Mouse (Mus musculus): ENCODE results near the gene Cyyr1. TPM values are rescaled to one million over a fixed set of nuclear protein-coding genes. Genes with fewer than 3 reads are reported as not detected.
"Not testable (repeated sequence)": the region's sequence is repeated elsewhere in the genome, so short reads cannot be mapped to it uniquely, and the experiment has no call there.

Cyyr1 gene
- 4.0 and 4.1 TPM in 2 replicates for polyA plus RNA-seq (2016; fragmentation: Nextera tagmentation; extraction: Ambion mirVana)

GRCm38 (mm10) chr16:85553297-85553696, at the start of gene Cyyr1:
Gene Cyyr1, minus strand, starts transcription at chr16:85553397.
- not testable (repeated sequence) for DNase-seq (ENCODE audit: low spot score); H3K27me3 ChIP-seq (replicated peaks; ENCODE audit: low read depth, poor library complexity, severe bottlenecking); H3K9me3 ChIP-seq; H3K27ac ChIP-seq (replicated peaks); H3K4me3 ChIP-seq; H3K36me3 ChIP-seq (replicated peaks)
- WGBS: 85% methylated on average over 13 of the region's 13 CpGs
- peaks cover 15% of the 10 kb centered on the region for H3K4me1 ChIP-seq

DNA sequence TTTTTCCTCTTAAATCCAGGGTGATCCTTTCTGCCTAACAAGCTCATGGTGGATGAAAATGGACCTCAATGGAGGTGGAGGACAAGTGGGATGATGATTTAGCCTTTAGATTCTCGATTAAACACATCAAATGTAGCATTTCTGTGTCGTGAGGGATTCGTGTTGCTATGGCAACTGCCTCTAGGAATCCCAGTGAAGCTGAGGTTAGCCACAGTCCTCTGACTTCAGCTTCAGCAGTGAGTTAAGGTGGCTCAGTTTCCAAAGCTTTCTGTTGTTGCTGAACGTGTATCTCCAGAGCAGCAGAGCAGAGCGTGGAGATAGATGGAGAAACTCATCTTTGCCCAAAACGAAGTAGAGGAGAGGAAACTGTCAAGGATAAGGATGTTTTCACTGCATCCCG, 35.6 kb upstream of the Cyyr1 start:
- DNase-seq (ENCODE audit: low spot score): no peak
- Histone ChIP-seq H3K9me3 (no peaks in the 10 kb centered on the region), H3K27ac (replicated peaks) (no peak overlapping the region), H3K4me1 (no peaks in the 10 kb centered on the region), H3K36me3 (replicated peaks) (no peaks in the 10 kb centered on the region), H3K27me3 (replicated peaks; ENCODE audit: low read depth, poor library complexity, severe bottlenecking) (no peaks in the 10 kb centered on the region), H3K4me3 (no peak overlapping the region)
- WGBS: 82% methylated on average over 7 of the region's 7 CpGs

- DNase-seq (ENCODE audit: low spot score): no peak
- WGBS: 93% methylated on average over 4 of the region's 4 CpGs
- Histone ChIP-seq H3K4me1 (no peaks in the 10 kb centered on the region), H3K27me3 (replicated peaks; ENCODE audit: low read depth, poor library complexity, severe bottlenecking) (no peaks in the 10 kb centered on the region), H3K36me3 (replicated peaks) (no peaks in the 10 kb centered on the region), H3K27ac (replicated peaks) (no peak overlapping the region), H3K9me3 (no peaks in the 10 kb centered on the region), H3K4me3 (no peak overlapping the region)
These were observed 34.5 kb upstream of the Cyyr1 start for GRCm38 (mm10) chr16:85587573-85588226.

GRCm38 (mm10) chr16:85566474-85566873, 13.3 kb upstream of the Cyyr1 start:
- DNase-seq (ENCODE audit: low spot score): no peak
- Histone ChIP-seq H3K27ac (replicated peaks) (no peak overlapping the region), H3K36me3 (replicated peaks) (no peaks in the 10 kb centered on the region), H3K9me3 (no peaks in the 10 kb centered on the region), H3K4me3 (no peak overlapping the region), H3K4me1 (no peaks in the 10 kb centered on the region), H3K27me3 (replicated peaks; ENCODE audit: low read depth, poor library complexity, severe bottlenecking) (no peaks in the 10 kb centered on the region)
- 74% methylated on average over 5 of the region's 5 CpGs for WGBS

DNA sequence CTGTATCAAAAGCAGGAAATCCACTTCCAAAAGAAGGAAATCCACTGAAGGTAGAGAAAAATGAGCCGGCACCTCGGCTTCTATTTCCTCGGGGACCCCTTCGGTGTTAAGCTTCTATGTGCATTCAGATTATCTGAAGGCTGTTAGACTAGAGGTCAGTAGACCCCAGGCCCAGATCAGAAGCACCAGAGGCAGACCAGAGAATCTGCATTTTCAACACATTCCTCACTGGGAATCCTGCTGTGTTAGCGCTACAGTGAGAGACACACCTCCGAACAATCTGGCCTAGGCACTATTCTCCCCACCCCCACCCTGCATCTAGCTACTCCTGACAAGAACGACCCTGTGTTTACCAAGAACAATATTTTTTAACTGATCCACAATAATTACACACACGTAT, 641 bp upstream of the Cyyr1 start:
- WGBS: 47% methylated on average over 8 of the region's 8 CpGs
- Histone ChIP-seq H3K9me3 (no peaks in the 10 kb centered on the region), H3K27me3 (replicated peaks; ENCODE audit: low read depth, poor library complexity, severe bottlenecking) (no peaks in the 10 kb centered on the region), H3K27ac (replicated peaks) (no peak overlapping the region), H3K36me3 (replicated peaks) (no peaks in the 10 kb centered on the region), H3K4me1 (peaks cover 14% of the 10 kb centered on the region), H3K4me3 (no peak overlapping the region)
- DNase-seq (ENCODE audit: low spot score): no peak

DNA sequence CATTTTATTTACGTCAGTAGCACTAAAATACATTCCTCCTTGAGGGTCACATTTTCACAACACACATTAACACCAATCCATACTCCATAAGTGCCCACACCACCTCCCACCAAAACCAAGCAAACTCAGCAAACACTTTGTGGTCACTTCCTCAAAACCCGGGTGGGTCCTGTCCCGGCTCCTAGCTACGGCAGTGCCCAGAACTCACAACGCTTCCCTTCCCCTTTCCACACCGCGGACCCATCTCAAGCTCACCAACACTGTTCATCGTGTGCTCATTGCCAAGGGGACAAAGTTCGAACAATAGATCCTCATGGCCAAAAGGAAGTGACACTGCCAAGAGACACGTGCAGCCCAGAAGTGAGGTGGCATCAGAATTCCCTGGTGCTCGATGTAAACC, 1.2 kb downstream of the Cyyr1 start:
- H3K9me3 ChIP-seq; H3K27ac ChIP-seq (replicated peaks); H3K4me3 ChIP-seq; H3K36me3 ChIP-seq (replicated peaks); H3K27me3 ChIP-seq (replicated peaks; ENCODE audit: low read depth, poor library complexity, severe bottlenecking); DNase-seq (ENCODE audit: low spot score): not testable (repeated sequence)
- peaks cover 15% of the 10 kb centered on the region for H3K4me1 ChIP-seq
- WGBS: 92% methylated on average over 1 of the region's 11 CpGs

GRCm38 (mm10) chr16:85549971-85550567, 3.1 kb downstream of the Cyyr1 start:
- DNase-seq (ENCODE audit: low spot score): peak; percentile 59
- Histone ChIP-seq H3K27me3 (replicated peaks; ENCODE audit: low read depth, poor library complexity, severe bottlenecking) (no peaks in the 10 kb centered on the region), H3K27ac (replicated peaks) (peak overlapping the region; percentile 87), H3K36me3 (replicated peaks) (no peaks in the 10 kb centered on the region), H3K4me3 (peak overlapping the region; percentile 65), H3K9me3 (no peaks in the 10 kb centered on the region), H3K4me1 (peaks cover 15% of the 10 kb centered on the region)
- WGBS: 1% methylated on average over 25 of the region's 25 CpGs

GRCm38 (mm10) chr16:85546519-85546918, 6.7 kb downstream of the Cyyr1 start:
- H3K4me1 ChIP-seq: peaks cover 15% of the 10 kb centered on the region
- no peaks in the 10 kb centered on the region for H3K27me3 ChIP-seq (replicated peaks; ENCODE audit: low read depth, poor library complexity, severe bottlenecking)
- H3K27ac ChIP-seq (replicated peaks): no peak overlapping the region
- H3K9me3 ChIP-seq: no peaks in the 10 kb centered on the region
- H3K4me3 ChIP-seq: no peak overlapping the region
- H3K36me3 ChIP-seq (replicated peaks): no peaks in the 10 kb centered on the region
- 72% methylated on average over 6 of the region's 6 CpGs for whole genome bisulfite sequencing
- no peak for DNase-seq (ENCODE audit: low spot score)

DNA sequence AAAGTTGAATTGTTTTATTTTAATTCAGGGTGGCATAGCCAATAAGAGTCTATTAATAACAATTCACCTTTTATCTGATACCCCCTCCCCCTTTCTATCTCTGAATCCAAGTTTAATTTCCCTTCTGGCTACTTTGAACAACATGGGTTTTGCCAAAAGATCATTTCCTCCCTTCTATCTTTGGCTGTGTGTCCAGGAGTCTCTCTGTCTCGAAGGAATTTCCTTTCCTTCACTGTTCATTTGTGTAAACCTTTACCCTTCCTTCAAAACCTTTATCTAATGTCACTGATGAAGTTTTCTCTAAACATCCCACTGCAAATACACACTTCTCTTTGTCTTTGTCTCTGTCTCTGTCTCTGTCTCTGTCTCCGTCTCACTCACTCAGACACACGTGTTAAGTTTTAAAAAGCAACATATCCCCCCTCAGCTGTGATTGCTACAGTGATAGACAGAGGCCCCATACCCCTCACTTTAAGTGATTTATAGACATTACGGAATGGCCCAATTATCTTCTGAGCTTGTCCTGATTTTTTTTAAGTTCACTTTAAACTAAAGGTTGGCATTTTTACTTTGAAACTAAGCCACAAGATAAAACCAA, 11.4 kb downstream of the Cyyr1 start:
- H3K36me3 ChIP-seq (replicated peaks): no peaks in the 10 kb centered on the region
- whole genome bisulfite sequencing: 71% methylated on average over 4 of the region's 4 CpGs
- H3K27ac ChIP-seq (replicated peaks): no peak overlapping the region
- no peaks in the 10 kb centered on the region for H3K27me3 ChIP-seq (replicated peaks; ENCODE audit: low read depth, poor library complexity, severe bottlenecking)
- no peak overlapping the region for H3K4me3 ChIP-seq
- no peaks in the 10 kb centered on the region for H3K9me3 ChIP-seq
- DNase-seq (ENCODE audit: low spot score): no peak
- 0 out of 2 replicates have a peak, but pooled peaks cover 4% of the 10 kb centered on the region for H3K4me1 ChIP-seq

- 0 out of 2 replicates have a peak, but pooled peaks cover 4% of the 10 kb centered on the region for H3K4me1 ChIP-seq
- DNase-seq (ENCODE audit: low spot score): no peak
- H3K4me3 ChIP-seq: no peak overlapping the region
- H3K27me3 ChIP-seq (replicated peaks; ENCODE audit: low read depth, poor library complexity, severe bottlenecking): no peaks in the 10 kb centered on the region
- H3K27ac ChIP-seq (replicated peaks): no peak overlapping the region
- H3K36me3 ChIP-seq (replicated peaks): no peaks in the 10 kb centered on the region
- 93% methylated on average over 6 of the region's 6 CpGs for WGBS
- no peaks in the 10 kb centered on the region for H3K9me3 ChIP-seq
These were observed 12.2 kb downstream of the Cyyr1 start for GRCm38 (mm10) chr16:85541023-85541422.

- 73% methylated on average over 5 of the region's 5 CpGs for WGBS
- 0 out of 2 replicates have a peak, but pooled peaks cover 4% of the 10 kb centered on the region for H3K4me1 ChIP-seq
- no peaks in the 10 kb centered on the region for H3K36me3 ChIP-seq (replicated peaks)
- DNase-seq (ENCODE audit: low spot score): no peak
- no peaks in the 10 kb centered on the region for H3K9me3 ChIP-seq
- H3K4me3 ChIP-seq: no peak overlapping the region
- H3K27me3 ChIP-seq (replicated peaks; ENCODE audit: low read depth, poor library complexity, severe bottlenecking): no peaks in the 10 kb centered on the region
- H3K27ac ChIP-seq (replicated peaks): no peak overlapping the region
These were observed 14.8 kb downstream of the Cyyr1 start for GRCm38 (mm10) chr16:85538367-85538766.

GRCm38 (mm10) chr16:85536075-85536474, 17.1 kb downstream of the Cyyr1 start:
- DNase-seq (ENCODE audit: low spot score): no peak
- WGBS: 89% methylated on average over 8 of the region's 8 CpGs
- no peaks in the 10 kb centered on the region for H3K36me3 ChIP-seq (replicated peaks)
- H3K4me1 ChIP-seq: 0 out of 2 replicates have a peak, but pooled peaks cover 4% of the 10 kb centered on the region
- H3K27me3 ChIP-seq (replicated peaks; ENCODE audit: low read depth, poor library complexity, severe bottlenecking): no peaks in the 10 kb centered on the region
- no peak overlapping the region for H3K27ac ChIP-seq (replicated peaks)
- H3K4me3 ChIP-seq: no peak overlapping the region
- no peaks in the 10 kb centered on the region for H3K9me3 ChIP-seq

Measured in embryonic facial prominence, embryonic 10.5 days (tissue).